Mouse (Mus musculus) gastrocnemius, postnatal 25 days (tissue): ENCODE measurements at regions not wholly inside any gene's neighbourhood (a gene's known extent, or its start where the extent isn't known, plus 50 kb on each side); places are given as distances from the start of the nearest gene placed in this dataset.
A peak's percentile ranks its signal among the peaks of the same experiment; 100 is the strongest.

Source experiments
- DNase-seq: peaks from one replicate; pipeline ENCODE4 v3.0.0; 2022

GRCm38 (mm10) chr4:150800774-150801173 lies 52.9 kb upstream of the Errfi1 start:
- DNase-seq: no peak

- DNase-seq: peak; percentile 72
Observed at GRCm38 (mm10) chr4:150799550-150800398, 53.9 kb upstream of the Errfi1 start.

- DNase-seq: peak; percentile 69
Observed at GRCm38 (mm10) chr4:150798783-150799530, 54.8 kb upstream of the Errfi1 start.

DNA sequence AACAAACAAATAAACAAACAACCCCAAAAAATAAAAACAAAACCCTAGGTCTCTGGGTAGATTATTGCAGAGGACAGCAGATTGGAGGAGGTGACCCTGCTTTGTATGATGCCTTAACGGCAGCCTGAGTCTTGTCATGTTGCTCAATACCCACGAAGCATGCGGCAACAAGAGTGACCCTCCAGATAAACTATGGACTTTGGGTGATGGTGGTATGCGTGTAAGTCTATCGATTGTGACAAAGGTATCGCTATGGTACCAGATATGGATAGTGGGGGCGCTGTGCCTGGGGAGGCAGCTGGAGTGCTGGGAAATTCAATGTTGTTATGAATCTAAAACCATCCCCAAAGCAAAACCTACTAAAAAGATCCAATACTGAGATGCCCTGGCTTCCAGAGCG lies 55.4 kb upstream of the Errfi1 start:
- no peak for DNase-seq

DNA sequence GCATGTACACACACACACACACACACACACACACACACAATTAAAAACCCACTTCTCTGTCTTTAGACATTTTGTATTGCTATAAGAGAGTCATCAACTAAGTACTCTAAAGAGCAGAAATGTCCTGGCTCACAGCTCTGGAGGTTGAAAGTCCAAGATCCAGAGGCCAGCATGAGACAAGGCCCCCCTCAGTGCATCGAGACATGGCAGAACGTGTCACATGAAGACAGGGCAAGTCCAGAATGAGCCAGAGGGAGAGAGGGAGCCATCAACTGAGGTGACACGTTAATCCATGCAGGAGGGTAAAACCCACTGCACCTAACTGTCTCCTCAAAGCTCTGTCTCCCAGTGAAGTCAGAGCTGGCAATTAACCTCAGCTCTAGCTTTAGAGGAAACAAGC lies 56.7 kb upstream of the Errfi1 start:
- DNase-seq: no peak

DNA sequence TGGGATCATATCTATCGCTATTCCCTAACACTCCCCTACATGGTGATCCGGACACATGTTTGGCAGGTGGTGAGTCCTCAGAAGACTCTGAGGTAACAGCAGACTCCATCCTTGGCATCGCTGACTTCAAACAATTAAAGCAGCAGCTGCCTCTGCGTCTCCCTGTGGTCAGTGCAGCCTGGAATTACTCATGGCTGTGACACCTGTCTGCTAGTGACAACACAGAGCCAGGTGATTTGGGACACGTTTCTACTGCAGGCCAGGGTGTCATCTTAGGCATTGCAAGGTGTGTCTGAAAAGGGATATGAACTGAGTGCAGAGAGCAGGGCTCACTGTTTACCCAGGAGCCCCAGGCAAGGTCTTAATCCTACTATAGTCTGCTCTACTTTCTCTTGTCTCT lies 58.8 kb upstream of the Errfi1 start:
- DNase-seq: no peak

GRCm38 (mm10) chr4:150794257-150794794 lies 59.4 kb upstream of the Errfi1 start:
- peak; percentile 56 for DNase-seq

DNA sequence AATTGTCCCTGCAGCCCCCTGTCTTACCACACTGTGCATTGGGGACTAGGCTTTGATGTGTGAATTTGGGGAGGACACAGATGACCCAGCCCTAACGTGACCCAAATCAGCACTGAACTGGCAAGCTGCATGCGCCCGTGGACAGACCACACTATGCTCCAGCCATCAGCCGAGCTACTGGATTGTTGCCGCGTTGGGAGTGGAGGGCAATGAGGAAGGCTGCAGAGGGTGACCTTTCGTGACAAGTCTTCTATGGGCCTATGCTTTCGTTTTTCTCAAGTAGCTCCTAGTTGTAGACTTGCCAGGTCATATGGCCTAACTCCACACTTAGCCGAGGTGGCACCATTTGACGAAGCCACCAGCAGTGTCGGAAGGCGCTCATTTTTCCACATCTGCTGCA lies 60.6 kb upstream of the Errfi1 start:
- DNase-seq: no peak

DNA sequence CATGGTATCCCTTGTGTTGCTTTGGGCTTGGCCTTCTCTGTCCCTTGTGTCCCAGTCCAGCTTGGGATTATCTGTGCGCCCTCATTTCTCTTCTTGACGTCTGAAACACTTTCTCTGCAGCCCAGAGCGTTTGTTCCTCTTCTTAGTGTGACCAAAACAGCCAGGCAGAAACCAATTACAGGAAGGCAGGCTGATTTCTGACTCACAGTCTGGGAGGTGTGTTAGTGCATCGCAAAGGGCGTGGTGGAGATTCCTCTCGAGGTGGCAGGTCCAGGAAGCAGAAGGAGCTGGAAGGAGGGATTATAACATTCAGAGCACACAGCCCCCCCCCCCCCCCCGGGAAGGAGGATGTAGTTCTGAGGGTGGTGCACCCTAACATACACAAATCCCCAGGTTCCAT lies 64.6 kb upstream of the Errfi1 start:
- no peak for DNase-seq

DNA sequence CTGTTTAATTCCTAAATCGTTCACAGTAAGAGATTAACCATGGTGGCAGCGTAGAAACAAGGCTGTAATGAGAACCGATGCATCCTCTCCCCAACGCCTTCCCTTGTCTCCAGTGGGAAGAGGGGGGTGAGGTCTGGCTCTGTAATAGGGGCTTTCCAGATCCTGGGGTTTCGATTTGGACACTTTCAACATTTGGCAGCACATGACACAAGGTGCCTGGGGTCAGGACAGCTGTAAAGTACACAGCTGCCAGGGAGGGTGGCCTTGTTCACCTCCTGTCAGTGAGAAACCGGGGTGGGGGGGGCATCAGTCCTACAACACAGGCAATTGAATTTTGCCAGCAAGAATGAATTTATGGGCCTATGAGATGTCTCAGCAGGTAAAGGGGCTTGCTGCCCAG lies 66.6 kb upstream of the Errfi1 start:
- DNase-seq: no peak

- no peak for DNase-seq
Observed at GRCm38 (mm10) chr4:150786651-150787050, 67.1 kb upstream of the Errfi1 start.

DNA sequence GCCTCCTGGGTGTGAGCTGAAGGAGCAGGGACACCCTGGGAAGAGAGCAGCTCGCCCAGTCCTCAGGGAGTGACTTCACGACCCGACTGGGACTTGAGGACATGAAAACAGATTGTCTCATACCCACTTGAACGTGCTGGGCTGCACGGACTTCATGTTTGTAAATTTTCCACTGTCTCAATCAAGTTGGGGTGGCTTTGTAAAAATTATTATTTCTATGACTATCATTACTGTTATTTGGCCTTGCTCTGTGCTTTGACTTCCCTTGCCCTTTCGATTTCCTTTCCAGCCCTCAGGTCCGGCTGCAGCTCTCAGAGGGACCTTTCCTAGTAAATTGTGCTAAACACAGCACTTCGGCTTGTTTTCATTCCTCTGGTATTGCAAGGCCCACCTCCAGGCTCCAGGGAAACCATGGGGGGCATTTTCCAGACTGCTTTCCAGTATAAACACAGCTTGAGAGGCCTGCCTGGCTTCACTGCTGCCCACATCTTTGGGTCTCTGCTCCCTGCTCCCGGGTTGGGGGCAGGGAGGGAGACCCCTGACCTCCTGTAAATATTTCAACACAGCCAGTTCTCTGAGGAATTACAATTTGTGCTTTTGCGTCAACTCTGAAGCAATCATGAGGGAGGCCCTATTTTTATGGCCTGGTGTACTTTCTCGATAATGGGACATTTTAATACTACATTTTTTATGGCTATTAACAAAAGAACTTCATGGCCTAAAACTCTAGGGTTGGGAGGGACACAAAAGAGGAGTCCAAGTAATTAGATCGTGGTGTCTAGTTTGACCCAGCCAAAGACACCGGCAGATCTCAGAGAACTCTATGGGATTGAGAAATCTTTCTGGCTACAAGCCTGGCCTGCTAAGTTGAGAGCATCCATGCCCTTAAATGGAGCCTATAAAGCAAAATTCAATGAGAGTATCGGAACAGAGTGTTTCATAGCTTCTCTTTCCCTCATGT lies 68.9 kb upstream of the Errfi1 start:
- peak; percentile 72 for DNase-seq

DNA sequence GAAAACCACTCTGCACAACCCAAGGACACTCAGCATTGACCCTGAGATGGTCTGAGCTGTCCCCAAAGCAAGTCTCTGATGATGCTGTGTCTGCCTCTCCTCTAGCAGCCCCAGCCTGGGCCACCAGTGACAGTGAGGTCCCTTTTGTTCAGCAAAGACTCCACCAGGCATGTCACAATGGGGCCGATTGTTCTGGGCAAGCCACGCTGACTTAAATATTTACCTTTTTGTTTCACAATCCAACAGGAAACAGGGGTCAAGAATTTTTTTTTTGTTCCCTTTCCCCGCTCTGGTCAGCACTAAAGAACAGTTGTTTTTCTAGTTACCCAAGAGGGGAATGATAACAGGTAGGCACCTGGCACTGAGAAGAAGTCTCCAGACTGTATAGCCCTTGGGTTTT lies 72.4 kb upstream of the Errfi1 start:
- no peak for DNase-seq

DNA sequence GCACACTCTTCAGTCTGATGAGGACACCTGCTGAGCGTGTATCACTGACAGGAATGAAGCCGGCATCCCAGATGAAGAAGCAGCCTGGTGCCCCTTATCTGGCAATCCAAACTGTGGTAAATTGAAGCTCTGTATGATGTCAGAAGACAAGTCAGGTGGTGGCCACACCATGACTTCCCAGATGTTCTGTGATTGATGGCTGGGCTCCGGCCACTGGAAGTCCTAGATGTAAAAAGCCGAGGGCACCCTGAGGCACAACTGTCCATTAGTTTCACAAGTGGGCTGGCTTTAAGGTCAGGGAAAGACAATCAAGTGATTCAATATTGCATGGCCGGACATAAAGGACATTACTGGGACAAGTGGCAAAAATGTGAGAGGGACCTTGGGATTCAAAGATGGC lies 74.4 kb upstream of the Errfi1 start:
- DNase-seq: no peak

DNA sequence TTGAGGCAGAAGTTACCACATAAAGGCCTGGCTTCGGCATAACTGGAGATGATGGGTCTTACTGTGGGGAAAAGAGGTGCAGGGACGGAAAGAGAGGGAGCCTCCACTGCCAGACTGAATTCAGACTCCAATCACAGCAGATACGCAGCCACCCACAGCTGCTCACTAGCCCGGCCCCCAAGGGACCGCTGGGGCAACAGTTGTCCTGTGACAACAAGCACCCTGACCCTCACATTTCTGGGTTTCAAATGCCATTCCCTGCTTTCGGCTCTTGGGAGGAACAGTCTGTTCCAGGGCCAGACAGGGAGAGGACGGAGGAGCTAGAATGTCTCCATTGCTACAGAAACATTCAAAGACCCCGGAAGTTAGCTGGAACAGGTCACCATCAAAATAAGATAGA lies 75.0 kb upstream of the Errfi1 start:
- peak; percentile 60 for DNase-seq

- DNase-seq: peak; percentile 37
Observed at GRCm38 (mm10) chr4:150775695-150776521, 77.8 kb upstream of the Errfi1 start.

GRCm38 (mm10) chr4:150775281-150775680 lies 78.4 kb upstream of the Errfi1 start:
- no peak for DNase-seq

GRCm38 (mm10) chr4:150774289-150774914 lies 79.3 kb upstream of the Errfi1 start:
- peak; percentile 45 for DNase-seq

DNA sequence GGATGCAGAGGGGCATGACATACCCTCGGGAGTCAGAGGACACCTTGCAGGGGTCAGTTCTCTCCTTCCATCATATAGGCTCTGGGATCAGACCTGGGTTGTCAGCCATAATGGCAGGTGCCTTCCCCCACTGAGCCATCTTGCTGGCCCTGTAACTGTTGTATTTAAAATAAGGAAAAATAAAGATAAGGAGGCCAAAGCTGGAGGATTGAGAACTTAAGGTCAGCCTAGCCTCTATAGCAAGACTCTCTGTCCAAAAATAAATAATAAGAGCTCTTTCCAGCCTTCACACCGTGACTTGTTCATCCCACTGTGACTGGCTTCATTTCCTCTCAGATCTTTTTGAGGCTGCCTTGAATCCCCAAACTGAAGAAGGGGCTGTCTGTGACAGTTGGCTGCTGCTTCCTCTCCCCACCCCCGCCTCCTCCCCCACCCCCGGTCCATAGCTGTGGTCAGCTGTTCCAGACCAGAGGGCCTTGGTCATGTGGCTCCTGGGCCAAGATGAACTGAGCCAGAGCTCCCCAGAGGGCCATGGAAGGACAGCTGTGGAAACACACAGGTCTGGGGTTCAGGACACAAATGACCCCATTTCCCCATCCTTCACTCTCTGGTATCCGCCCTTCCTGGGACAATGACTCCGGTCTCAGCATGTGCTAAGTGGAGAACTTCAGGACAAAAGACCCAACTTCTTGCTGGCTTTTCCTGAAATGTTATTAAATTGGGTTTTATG lies 81.6 kb upstream of the Errfi1 start:
- DNase-seq: peak; percentile 80

GRCm38 (mm10) chr4:150771469-150771868 lies 82.2 kb upstream of the Errfi1 start:
- DNase-seq: no peak
